Mouse (Mus musculus) liver, embryonic 11.5 days (tissue): ENCODE measurements around the gene Lrrc55. TPM values are rescaled to one million over a fixed set of nuclear protein-coding genes. Genes with fewer than 3 reads are reported as not detected.
A peak's percentile ranks its signal among the peaks of the same experiment; 100 is the strongest.

Experiments
- ATAC-seq: fragments of 200-750 bp; cut with Nextera tagmentation; replicated peaks from 2 replicates; pipeline ENCODE4 v1.8.0; 2017; ENCODE audit warnings: moderate number of reproducible peaks, mild to moderate bottlenecking, moderate TSS enrichment, moderate library complexity; ENCODE audit not compliant: low FRiP score
- DNase-seq: peaks from one replicate; pipeline ENCODE4 v3.0.0-alpha.2; 2017; ENCODE audit warnings: low spot score
- H3K27ac ChIP-seq: fragments of 300-500 bp; sonication (generic); 2 replicates; pipeline ENCODE4 v1.5.1; 2014; ENCODE audit warnings: mild to moderate bottlenecking, low read depth, low read length, control low read depth
- H3K27me3 ChIP-seq: fragments of 300-500 bp; sonication (generic); replicated peaks from 2 replicates; pipeline ENCODE4 v1.6.1; 2014; ENCODE audit warnings: low read length, mixed read lengths; ENCODE audit not compliant: control insufficient read depth, insufficient read depth
- H3K36me3 ChIP-seq: fragments of 300-500 bp; sonication (generic); 2 replicates; pipeline ENCODE4 v1.6.1; 2014; ENCODE audit warnings: mild to moderate bottlenecking, low read length, moderate library complexity, mixed read lengths; ENCODE audit not compliant: control insufficient read depth, insufficient read depth
- H3K4me1 ChIP-seq: fragments of 300-500 bp; sonication (generic); replicated peaks from 2 replicates; pipeline ENCODE4 v1.6.1; 2014; ENCODE audit warnings: low read length, mixed read lengths; ENCODE audit not compliant: control insufficient read depth, insufficient read depth
- H3K4me2 ChIP-seq: fragments of 300-500 bp; sonication (generic); 2 replicates; pipeline ENCODE4 v1.6.1; 2014; ENCODE audit warnings: mild to moderate bottlenecking, control low read depth, moderate library complexity
- H3K4me3 ChIP-seq: fragments of 300-500 bp; sonication (generic); 2 replicates; pipeline ENCODE4 v1.5.1; 2014; ENCODE audit warnings: low read depth, low read length, control low read depth
- H3K9ac ChIP-seq: fragments of 300-500 bp; sonication (generic); 2 replicates; pipeline ENCODE4 v1.6.1; 2014; ENCODE audit warnings: low read depth, low read length, control low read depth
- H3K9me3 ChIP-seq: fragments of 300-500 bp; sonication (generic); 2 replicates; pipeline ENCODE4 v1.6.1; 2016; ENCODE audit warnings: low read length, inconsistent platforms, mixed read lengths; ENCODE audit not compliant: control insufficient read depth
- WGBS: fragments of 180-500 bp; shearing (Covaris S2); extraction: QIAGEN DNeasy Blood & Tissue Kit; methylation state at CpG from one replicate; pipeline ENCODE4 v1.1.7; 2014; 5-methylcytosine and 5-hydroxymethylcytosine counted together
- polyA plus RNA-seq: library from polyadenylated mRNA; unstranded; fragments of >200 nt; fragmentation: Nextera tagmentation; extraction: Ambion mirVana; gene quantifications from 2 replicates; pipeline ENCODE4 v1.2.1, GENCODE M21; 2014

The Lrrc55 gene
- polyA plus RNA-seq, 1 experiment from 2014 or later, result 0.51 TPM

GRCm38 (mm10) chr2:85131724-85132123 lies 65.3 kb downstream of the Lrrc55 start:
- no peak overlapping the region for H3K27ac ChIP-seq
- H3K4me2 ChIP-seq, result no peak overlapping the region
- DNase-seq (no peak), ATAC-seq (0 out of 2 replicates have a peak, but pooled peaks have one; percentile 22)
- peaks cover 16% of the 10 kb centered on the region for H3K4me1 ChIP-seq
- no peak overlapping the region for H3K4me3 ChIP-seq
- no peak overlapping the region for H3K9ac ChIP-seq
- peaks cover 7% of the 10 kb centered on the region for H3K27me3 ChIP-seq
- no peaks in the 10 kb centered on the region for H3K36me3 ChIP-seq
- 20% methylated on average over 1 of the region's 1 CpGs for WGBS
- H3K9me3 ChIP-seq, result no peaks in the 10 kb centered on the region

GRCm38 (mm10) chr2:85131226-85131625 lies 65.8 kb downstream of the Lrrc55 start:
- ATAC-seq, result peak; percentile 80
- no peak for DNase-seq
- Histone ChIP-seq H3K9me3 (no peaks in the 10 kb centered on the region), H3K9ac (no peak overlapping the region), H3K27me3 (peaks cover 2% of the 10 kb centered on the region), H3K4me3 (no peak overlapping the region), H3K4me2 (0 out of 2 replicates have a peak overlapping the region, but pooled peaks have one; percentile 16), H3K4me1 (peaks cover 16% of the 10 kb centered on the region), H3K27ac (no peak overlapping the region), H3K36me3 (no peaks in the 10 kb centered on the region)
- 7% methylated on average over 2 of the region's 2 CpGs for whole genome bisulfite sequencing

- ATAC-seq, result peak; percentile 37
- H3K4me2 ChIP-seq, result no peak overlapping the region
- no peaks in the 10 kb centered on the region for H3K36me3 ChIP-seq
- H3K4me1 ChIP-seq, result peaks cover 16% of the 10 kb centered on the region
- H3K27ac ChIP-seq, result 0 out of 2 replicates have a peak overlapping the region, but pooled peaks have one; percentile 2
- H3K9me3 ChIP-seq, result no peaks in the 10 kb centered on the region
- no peaks in the 10 kb centered on the region for H3K27me3 ChIP-seq
- WGBS, result 26% methylated on average over 6 of the region's 6 CpGs
- H3K4me3 ChIP-seq, result no peak overlapping the region
- no peak for DNase-seq
- H3K9ac ChIP-seq, result no peak overlapping the region
These were observed 67.5 kb downstream of the Lrrc55 start for GRCm38 (mm10) chr2:85129496-85129971.

- Histone ChIP-seq H3K4me3 (no peak overlapping the region), H3K27ac (no peak overlapping the region), H3K9me3 (no peaks in the 10 kb centered on the region), H3K9ac (no peak overlapping the region), H3K4me1 (no peaks in the 10 kb centered on the region), H3K36me3 (no peaks in the 10 kb centered on the region), H3K4me2 (no peak overlapping the region), H3K27me3 (no peaks in the 10 kb centered on the region)
- 8% methylated on average over 1 of the region's 1 CpGs for WGBS
- peak; percentile 78 for ATAC-seq
- DNase-seq, result peak; percentile 54
These were observed 73.0 kb downstream of the Lrrc55 start for GRCm38 (mm10) chr2:85123869-85124535.

- DNase-seq, result no peak
- Histone ChIP-seq H3K4me1 (no peaks in the 10 kb centered on the region), H3K36me3 (no peaks in the 10 kb centered on the region), H3K9me3 (no peaks in the 10 kb centered on the region), H3K27me3 (no peaks in the 10 kb centered on the region), H3K4me3 (no peak overlapping the region), H3K27ac (no peak overlapping the region), H3K4me2 (no peak overlapping the region), H3K9ac (no peak overlapping the region)
- no peak for ATAC-seq
- WGBS, result 29% methylated on average over 5 of the region's 5 CpGs
These were observed 73.7 kb downstream of the Lrrc55 start for GRCm38 (mm10) chr2:85123187-85123868.

Other genes starting within 250 kb of the Lrrc55 start
- gene Prg2, start 216.7 kb downstream of the Lrrc55 start, polyA plus RNA-seq, result 67.2 and 96.9 TPM in 2 replicates
- gene Prg3, start 209.0 kb downstream of the Lrrc55 start, polyA plus RNA-seq, result 10.2 and 16.7 TPM in 2 replicates
- 338 and 381 TPM in 2 replicates for gene Ssrp1, start 160.0 kb downstream of the Lrrc55 start, polyA plus RNA-seq
- gene P2rx3, start 159.7 kb downstream of the Lrrc55 start, polyA plus RNA-seq, result 0.95 and 1.1 TPM in 2 replicates
- gene Tnks1bp1, start 149.2 kb downstream of the Lrrc55 start, polyA plus RNA-seq, result 3.4 and 3.7 TPM in 2 replicates
- 12.7 and 14.4 TPM in 2 replicates for gene Aplnr, start 61.0 kb downstream of the Lrrc55 start, polyA plus RNA-seq
- not detected in 2 replicates for gene Olfr987, start 142.1 kb upstream of the Lrrc55 start, polyA plus RNA-seq
- gene Olfr988, start 166.0 kb upstream of the Lrrc55 start, polyA plus RNA-seq, result not detected in 2 replicates
- not detected in 2 replicates for gene Olfr992, start 212.3 kb upstream of the Lrrc55 start, polyA plus RNA-seq
- gene Olfr993, start 217.7 kb upstream of the Lrrc55 start, polyA plus RNA-seq, result not detected in 2 replicates
- not detected in 2 replicates for gene Olfr994, start 239.3 kb upstream of the Lrrc55 start, polyA plus RNA-seq
- gene Olfr995, start 246.4 kb upstream of the Lrrc55 start, polyA plus RNA-seq, result not detected in 2 replicates